Mouse (Mus musculus): ENCODE measurements around the gene Gm15217.

GRCm38 (mm10) chr14:46389438-46390248, 10.4 kb downstream of the Gm15217 start:
- TF ChIP-seq POLR2A (IDR thresholded peaks at IDR 0.05; ENCODE audit: extremely low read depth, insufficient read depth, low read length) (no peak), CTCF (IDR thresholded peaks at IDR 0.05; ENCODE audit: extremely low read depth, insufficient read depth, low read length) (no peak)

Data from cortical plate, adult 2 months (tissue).